Mouse (Mus musculus) layer of hippocampus, postnatal 25 days (tissue): ENCODE measurements at regions not wholly inside any gene's neighbourhood (a gene's known extent, or its start where the extent isn't known, plus 50 kb on each side); places are given as distances from the start of the nearest gene placed in this dataset.
A peak's percentile ranks its signal among the peaks of the same experiment; 100 is the strongest.
"Not testable (repeated sequence)": the region's sequence is repeated elsewhere in the genome, so short reads cannot be mapped to it uniquely, and the experiment has no call there.

Experiments used
- DNase-seq, 2 experiments: peaks; one replicate each; pipeline ENCODE4 v3.0.0; 2022; ENCODE audit warnings: mixed read lengths in 2 of 2, low spot score in 1 of 2; ENCODE audit errors: extremely low spot score in 1 of 2

DNA sequence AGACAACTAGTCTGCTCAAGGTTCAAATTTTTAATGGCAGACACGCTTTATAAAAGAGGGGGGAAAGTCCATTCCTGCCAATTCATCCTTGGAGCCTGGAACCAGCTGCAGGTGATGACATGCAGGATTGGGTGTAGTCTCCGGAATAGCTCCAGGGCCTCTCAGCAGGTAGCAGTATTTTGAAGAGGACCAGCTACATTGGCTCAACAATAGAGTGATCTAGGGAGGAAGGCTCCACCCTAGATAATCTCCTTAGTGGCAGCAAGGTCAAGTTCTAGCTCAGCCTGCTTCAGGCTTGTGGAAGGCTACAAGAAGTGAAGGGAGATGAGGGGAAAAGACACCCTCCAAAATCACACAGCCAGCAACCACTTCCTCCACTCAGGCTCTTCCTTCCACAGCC lies 1405.1 kb downstream of the 4930444P10Rik start:
- not testable (repeated sequence) for DNase-seq

GRCm38 (mm10) chr1:14686172-14686571 lies 1407.0 kb downstream of the 4930444P10Rik start:
- no peak for DNase-seq

- DNase-seq: no peak
Observed at GRCm38 (mm10) chr1:14680443-14680842, 1412.7 kb downstream of the 4930444P10Rik start.

DNA sequence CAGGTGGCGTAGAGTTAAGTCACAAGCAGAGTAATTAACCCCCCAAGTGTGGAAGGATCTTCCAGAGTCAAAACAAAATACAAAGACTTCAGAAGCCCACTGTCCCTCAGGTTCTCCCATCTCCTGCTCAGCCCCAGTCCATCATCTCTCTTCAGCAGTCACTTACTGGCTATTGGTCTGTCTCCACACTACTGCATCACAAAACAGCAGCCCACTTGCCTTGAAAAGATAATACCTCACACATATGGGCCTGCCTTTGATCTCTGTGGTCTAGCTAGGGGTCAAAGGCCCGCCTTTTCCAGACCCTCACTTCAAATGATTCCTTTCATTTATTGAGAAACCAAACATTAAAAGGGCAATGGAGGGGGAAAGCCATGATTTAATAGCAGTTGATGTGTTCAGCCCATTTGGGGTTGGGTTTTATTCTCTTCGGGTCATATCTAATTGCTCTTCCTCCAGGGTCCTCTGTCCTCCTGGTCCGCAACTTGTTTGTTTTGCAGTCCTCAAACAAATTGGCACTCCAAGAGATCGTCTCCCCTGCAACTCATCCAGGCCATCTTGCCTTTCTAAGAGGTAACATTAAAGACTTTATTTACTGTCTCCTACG lies 1420.6 kb downstream of the 4930444P10Rik start:
- DNase-seq: no peak

DNA sequence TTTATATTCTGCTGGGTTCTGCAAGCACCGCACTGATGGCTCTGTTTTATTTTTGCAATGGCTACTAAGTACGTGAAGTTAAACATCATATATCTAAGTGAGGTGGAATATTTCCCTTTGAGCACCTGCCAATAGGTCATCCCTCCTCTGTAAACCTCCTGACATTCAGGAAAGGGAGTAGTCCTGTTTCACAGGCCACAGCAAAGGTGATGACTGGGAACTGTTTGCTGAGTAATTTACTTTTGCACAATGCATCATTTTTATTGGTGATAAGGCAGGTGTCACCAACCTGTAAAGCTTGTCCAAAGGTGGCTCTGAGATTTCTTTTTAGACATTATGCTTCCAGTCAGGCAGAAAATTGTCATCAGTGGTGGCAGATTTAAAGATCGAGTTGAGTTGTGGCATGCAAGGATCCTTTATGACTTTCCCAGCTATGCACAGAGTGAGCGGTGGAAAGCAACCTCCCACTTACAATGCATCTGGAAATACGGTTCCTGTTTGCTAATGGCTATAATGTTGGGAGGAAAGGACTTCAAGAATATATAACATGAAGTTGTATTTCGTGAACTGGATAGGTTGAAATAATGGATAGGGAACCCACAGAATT lies 1430.3 kb downstream of the 4930444P10Rik start:
- no peak for DNase-seq

DNA sequence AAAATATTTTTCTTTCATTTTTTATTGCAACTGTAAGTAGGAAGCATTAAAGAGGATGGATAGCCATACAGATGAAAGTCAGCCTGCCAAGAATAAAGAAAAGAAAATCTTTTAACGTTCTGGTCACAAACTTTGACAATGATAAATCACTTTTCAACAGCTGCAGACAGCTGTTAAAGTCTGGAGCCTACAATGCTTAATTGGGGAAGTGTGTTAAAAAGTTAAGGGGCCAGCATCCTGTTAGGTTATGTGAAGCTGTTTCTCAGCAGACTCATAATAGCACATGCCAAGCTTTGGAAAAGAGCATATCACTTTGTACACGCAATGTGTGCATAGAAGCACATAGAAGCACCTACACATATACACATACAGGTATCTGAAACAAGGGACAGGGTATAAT lies 1431.3 kb downstream of the 4930444P10Rik start:
- DNase-seq: no peak

- DNase-seq: no peak
Observed at GRCm38 (mm10) chr1:14650346-14650745, 1442.8 kb downstream of the 4930444P10Rik start.

- peak in 1 of 2 experiments; percentile 43 for DNase-seq
Observed at GRCm38 (mm10) chr1:14635642-14636263, 1457.4 kb downstream of the 4930444P10Rik start.

GRCm38 (mm10) chr1:14631994-14632393 lies 1461.1 kb downstream of the 4930444P10Rik start:
- DNase-seq: no peak

DNA sequence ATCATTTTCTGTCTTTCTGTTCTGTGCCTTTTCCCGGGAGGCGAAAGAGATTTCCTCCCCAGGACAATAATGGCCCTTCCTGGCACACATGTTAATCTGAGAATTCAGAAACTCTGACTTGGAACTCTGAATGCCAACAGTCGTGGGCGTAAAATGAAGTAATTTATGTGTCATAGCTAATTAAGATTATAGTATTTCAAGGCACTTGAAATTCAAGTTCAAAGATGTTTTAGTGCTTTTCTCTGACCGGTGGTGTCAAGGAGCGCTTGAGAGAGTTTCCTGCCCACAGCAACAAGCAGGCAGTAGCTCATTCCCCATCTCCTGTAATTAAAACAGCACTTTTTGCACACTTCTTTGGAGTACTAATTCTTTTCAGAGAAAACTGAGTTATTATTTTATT lies 1465.9 kb downstream of the 4930444P10Rik start:
- no peak for DNase-seq

GRCm38 (mm10) chr1:14626685-14627084 lies 1466.4 kb downstream of the 4930444P10Rik start:
- DNase-seq: no peak

DNA sequence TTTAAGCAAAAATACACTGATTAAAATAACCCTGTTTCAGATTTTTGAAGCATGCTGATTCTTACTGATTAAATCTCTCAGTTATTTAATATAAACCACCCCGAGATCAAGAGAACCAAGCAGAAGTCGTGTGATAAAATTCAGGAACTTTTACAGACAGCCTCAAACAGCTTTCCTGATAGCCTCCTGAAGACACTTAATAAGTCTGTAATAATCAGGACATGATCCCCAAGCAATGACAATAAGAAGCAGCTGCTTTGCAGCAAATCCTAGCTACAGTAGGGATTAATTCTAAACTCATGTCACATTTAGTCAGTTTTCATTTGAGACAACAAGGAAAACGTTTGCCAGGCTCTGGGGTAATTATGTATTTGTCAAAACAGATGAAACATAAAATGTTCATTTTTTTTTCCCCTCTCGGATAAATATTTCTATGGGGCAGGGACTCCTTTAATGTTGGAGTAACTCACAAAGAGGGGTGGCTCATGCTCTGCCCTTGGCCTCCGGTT lies 1472.1 kb downstream of the 4930444P10Rik start:
- no peak for DNase-seq

- no peak for DNase-seq
Observed at GRCm38 (mm10) chr1:14613232-14613894, 1479.8 kb downstream of the 4930444P10Rik start.

DNA sequence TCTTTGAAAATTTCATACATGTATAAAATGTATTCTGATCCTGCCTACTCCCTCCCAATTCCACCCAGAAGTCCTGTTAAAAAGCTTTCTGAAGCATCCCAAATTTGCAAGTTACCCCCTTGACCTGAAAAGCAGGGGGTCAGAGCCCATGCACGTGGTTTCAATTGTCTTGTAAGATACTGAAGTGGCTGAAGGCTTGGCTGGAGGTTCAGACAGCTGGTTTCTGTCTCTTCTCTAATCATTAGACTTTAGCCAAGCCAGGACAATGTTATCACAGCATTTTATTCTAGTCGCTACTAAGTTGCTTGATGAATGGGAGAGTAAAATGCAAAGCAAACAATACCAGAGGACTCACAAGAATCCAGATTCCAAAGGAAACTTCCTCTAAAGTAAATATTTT lies 1484.1 kb downstream of the 4930444P10Rik start:
- DNase-seq: no peak

GRCm38 (mm10) chr1:14595961-14596360 lies 1497.2 kb downstream of the 4930444P10Rik start:
- DNase-seq: no peak

GRCm38 (mm10) chr1:14589905-14590304 lies 1503.2 kb downstream of the 4930444P10Rik start:
- no peak for DNase-seq

GRCm38 (mm10) chr1:14579376-14579775 lies 1513.7 kb downstream of the 4930444P10Rik start:
- DNase-seq: no peak

- DNase-seq: no peak
Observed at GRCm38 (mm10) chr1:14576263-14576662, 1516.9 kb downstream of the 4930444P10Rik start.

DNA sequence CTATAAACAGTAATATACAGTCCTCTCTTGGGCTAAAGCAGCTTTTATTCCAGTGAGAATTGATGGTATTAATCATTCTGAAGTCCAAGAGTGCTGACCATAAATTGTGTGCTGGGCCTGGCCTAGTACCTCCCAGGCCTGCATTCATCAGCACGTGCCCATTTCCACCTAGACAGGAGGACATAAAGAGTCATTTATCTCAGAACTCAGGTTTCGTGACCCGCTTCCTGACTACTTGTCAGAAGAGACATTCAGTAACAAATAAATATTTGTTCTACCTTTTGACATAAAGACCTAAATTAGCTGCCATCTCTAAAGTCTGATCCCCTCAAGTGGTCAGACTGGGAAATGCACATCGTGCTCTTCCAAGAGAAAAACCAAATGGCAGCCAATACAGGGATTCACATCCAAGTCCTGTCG lies 1522.6 kb downstream of the 4930444P10Rik start:
- DNase-seq: peak in 1 of 2 experiments; percentile 7

DNA sequence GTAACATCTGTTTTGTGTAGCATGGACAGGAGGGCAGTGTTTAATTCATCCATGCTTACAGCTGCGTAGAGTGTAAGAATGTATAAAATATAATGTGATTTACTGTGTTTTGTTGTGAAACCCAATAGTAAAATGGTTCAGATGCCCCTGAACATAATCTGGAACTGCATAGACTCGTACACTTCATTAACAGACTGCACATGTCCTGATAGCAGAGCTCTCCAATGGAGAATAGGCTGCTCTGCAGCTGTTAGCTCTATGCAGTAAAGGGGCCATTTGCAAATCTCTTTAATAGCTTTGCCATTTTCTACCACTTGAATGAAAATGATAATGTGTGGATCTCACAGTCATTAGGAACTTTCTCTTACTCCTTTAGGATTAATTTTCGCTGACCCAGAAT lies 1523.0 kb downstream of the 4930444P10Rik start:
- no peak for DNase-seq

DNA sequence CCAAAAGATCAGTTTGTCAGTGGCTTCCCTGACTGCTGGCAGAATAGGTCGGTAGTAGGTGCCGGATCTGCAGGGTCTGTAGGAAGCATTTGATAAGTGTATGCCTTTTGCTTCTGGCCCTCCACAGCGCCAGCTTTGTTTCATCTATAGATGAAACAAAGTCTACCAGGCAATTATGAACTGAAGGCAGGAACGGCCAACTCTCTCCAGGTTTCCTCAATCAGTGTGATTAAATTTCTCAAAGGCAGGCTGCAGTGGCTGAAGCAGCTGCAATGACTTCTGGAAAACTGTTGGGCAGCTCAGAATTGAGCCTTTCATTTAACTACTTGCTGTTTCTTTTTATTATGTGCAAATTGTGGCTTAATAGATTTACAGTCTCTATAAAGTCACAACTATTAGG lies 1526.1 kb downstream of the 4930444P10Rik start:
- DNase-seq: no peak
